Mouse (Mus musculus) CH12.LX (cell line): ENCODE measurements at regions not wholly inside any gene's neighbourhood (a gene's known extent, or its start where the extent isn't known, plus 50 kb on each side); places are given as distances from the start of the nearest gene placed in this dataset.

ENCODE experiments used
- CHD1 ChIP-seq: IDR thresholded peaks from 2 replicates; pipeline ENCODE4 v1.6.1; 2012; ENCODE audit warnings: low read depth, low read length, improper control_type of control experiment, inconsistent platforms
- CTCF ChIP-seq, 2 experiments: IDR thresholded peaks in 1 of 2; conservative IDR thresholded peaks in 1 of 2; 2 replicates each; pipeline ENCODE4 v1.5.1; 2011 to 2012; ENCODE audit warnings: low read depth in 2 of 2, low read length in 2 of 2, improper control_type of control experiment in 1 of 2, inconsistent platforms in 1 of 2, mild to moderate bottlenecking in 1 of 2, moderate library complexity in 1 of 2
- E2F4 ChIP-seq: IDR thresholded peaks from 2 replicates; pipeline ENCODE4 v1.6.1; 2011; ENCODE audit warnings: low read depth, low read length, improper control_type of control experiment; ENCODE audit not compliant: insufficient replicate concordance
- IRF4 ChIP-seq: IDR thresholded peaks from 2 replicates; pipeline ENCODE4 v1.6.1; 2014; ENCODE audit warnings: low read depth, mild to moderate bottlenecking, inconsistent platforms, low read length, improper control_type of control experiment
- JUND ChIP-seq: conservative IDR thresholded peaks from 2 replicates; pipeline ENCODE4 v1.6.1; 2011; ENCODE audit warnings: low read depth, low read length, improper control_type of control experiment
- MXI1 ChIP-seq: IDR thresholded peaks from 2 replicates; pipeline ENCODE4 v1.6.1; 2011; ENCODE audit warnings: mild to moderate bottlenecking, low read depth, low read length, improper control_type of control experiment
- MYC ChIP-seq: IDR thresholded peaks from 2 replicates; pipeline ENCODE4 v1.6.1; 2011; ENCODE audit warnings: low read depth, mild to moderate bottlenecking, improper control_type of control experiment, low read length
- POLR2A ChIP-seq: IDR thresholded peaks from 2 replicates; pipeline ENCODE4 v1.6.1; 2011; ENCODE audit warnings: low read depth, mild to moderate bottlenecking, improper control_type of control experiment, low read length
- SMC3 ChIP-seq: IDR thresholded peaks from 2 replicates; pipeline ENCODE4 v1.6.1; 2011; ENCODE audit warnings: low read depth, low read length, improper control_type of control experiment

GRCm38 (mm10) chr15:96189551-96189950 lies 97.8 kb upstream of the Arid2 start:
- TF ChIP-seq MXI1, result no peak
- no peak for TF ChIP-seq CTCF (conservative IDR thresholded peaks at IDR 0.05 in 1 of 2, IDR thresholded peaks at IDR 0.05 in 1 of 2; ENCODE audit: low read depth in 2 of 2, low read length in 2 of 2)
- no peak for TF ChIP-seq POLR2A
- no peak for TF ChIP-seq CHD1
- TF ChIP-seq E2F4, result no peak
- no peak for TF ChIP-seq IRF4
- no peak for TF ChIP-seq JUND
- no peak for TF ChIP-seq SMC3
- no peak for TF ChIP-seq MYC
